Mouse (Mus musculus) layer of hippocampus, adult 6 months (tissue): ENCODE measurements around the gene Aldh9a1. TPM values are rescaled to one million over a fixed set of nuclear protein-coding genes. Genes with fewer than 3 reads are reported as not detected.

Experiments used
- long read RNA-seq, 2 experiments: library from polyadenylated mRNA; unstranded; transcript quantifications; one replicate each; pipeline ENCODE4 v2.0.0; 2019 to 2020
- microRNA-seq: library from miRNA; unstranded; fragments of <30 nt; microRNA quantifications from one replicate; pipeline ENCODE4 v1.2.0, GENCODE M21; 2020
- polyA plus RNA-seq: library from polyadenylated mRNA; unstranded; fragments of <200 nt; fragmentation: Nextera tagmentation; gene quantifications from 2 replicates; pipeline ENCODE4 v1.2.3, GENCODE M21; 2021

Gene Aldh9a1
- polyA plus RNA-seq, result 29.1 and 40.1 TPM in 2 replicates
- long read RNA-seq, experiment 1, transcript Aldh9a1-201 (11 exons, 2,835 nt), result major isoform, 84 of 96 reads
- long read RNA-seq, experiment 1, partial matches to known transcripts, result 6 of 96 reads
- long read RNA-seq, experiment 1, other reads (novel, unspliced or antisense), result 5 of 96 reads
- long read RNA-seq, experiment 2, transcript Aldh9a1-201 (11 exons, 2,835 nt), result major isoform, 304 of 334 reads
- long read RNA-seq, experiment 2, partial matches to known transcripts, result 10 of 334 reads
- long read RNA-seq, experiment 2, other reads (novel, unspliced or antisense), result 20 of 334 reads

GRCm38 (mm10) chr1:167349815-167350596 lies at the start of gene Aldh9a1:
TSS of gene Aldh9a1 (plus strand) at chr1:167349991.

GRCm38 (mm10) chr1:167308261-167309054 lies 41.3 kb upstream of the Aldh9a1 start, which contains the start of gene Tmco1:
TSS of gene Tmco1 (plus strand) at chr1:167308378.

GRCm38 (mm10) chr1:167393683-167394492 lies 44.1 kb downstream of the Aldh9a1 start, which contains the start of gene Mgst3:
TSS of gene Mgst3 (minus strand) at chr1:167393841.

Small RNA genes within 50 kb of the gene (microRNA-seq; reads per million reads assigned to microRNA genes)
- 1.1 reads per million for gene Gm25911

Other genes with a start within 250 kb of the Aldh9a1 start
- 14.8 and 17.6 TPM in 2 replicates for gene Uck2, start 64.7 kb upstream of the Aldh9a1 start, polyA plus RNA-seq
- gene Tmco1, start 41.6 kb upstream of the Aldh9a1 start, polyA plus RNA-seq, result 66.8 and 79.2 TPM in 2 replicates
- 252 and 269 TPM in 2 replicates for gene Mgst3, start 43.9 kb downstream of the Aldh9a1 start, polyA plus RNA-seq
- gene Lrrc52, start 116.8 kb downstream of the Aldh9a1 start, polyA plus RNA-seq, result 0.25 TPM in 1 of 2 replicates, not detected in the other
- gene Rxrg, start 248.4 kb downstream of the Aldh9a1 start, polyA plus RNA-seq, result 8.0 and 9.0 TPM in 2 replicates